Mouse (Mus musculus): ENCODE results near the gene Cdc20. TPM values are rescaled to one million over a fixed set of nuclear protein-coding genes. Genes with fewer than 3 reads are reported as not detected.

The Cdc20 gene
- not detected for polyA plus RNA-seq (2014; fragmentation: Illumina TruSeq; extraction: RNeasy Lipid Tissue Mini Kit (QIAGEN cat#74804); ENCODE audit: low read depth, low replicate concordance)

GRCm38 (mm10) chr4:118436820-118437603, at the start of gene Cdc20:
Gene Cdc20 (minus strand): TSS chr4:118437352.

GRCm38 (mm10) chr4:118457345-118457975, 20.3 kb upstream of the Cdc20 start, which contains the start of gene Mpl:
Gene Mpl (minus strand): TSS chr4:118457513.

GRCm38 (mm10) chr4:118427768-118428451, 9.2 kb downstream of the Cdc20 start, which contains the start of gene Elovl1:
Gene Elovl1 (plus strand): TSS chr4:118428093.

DNA sequence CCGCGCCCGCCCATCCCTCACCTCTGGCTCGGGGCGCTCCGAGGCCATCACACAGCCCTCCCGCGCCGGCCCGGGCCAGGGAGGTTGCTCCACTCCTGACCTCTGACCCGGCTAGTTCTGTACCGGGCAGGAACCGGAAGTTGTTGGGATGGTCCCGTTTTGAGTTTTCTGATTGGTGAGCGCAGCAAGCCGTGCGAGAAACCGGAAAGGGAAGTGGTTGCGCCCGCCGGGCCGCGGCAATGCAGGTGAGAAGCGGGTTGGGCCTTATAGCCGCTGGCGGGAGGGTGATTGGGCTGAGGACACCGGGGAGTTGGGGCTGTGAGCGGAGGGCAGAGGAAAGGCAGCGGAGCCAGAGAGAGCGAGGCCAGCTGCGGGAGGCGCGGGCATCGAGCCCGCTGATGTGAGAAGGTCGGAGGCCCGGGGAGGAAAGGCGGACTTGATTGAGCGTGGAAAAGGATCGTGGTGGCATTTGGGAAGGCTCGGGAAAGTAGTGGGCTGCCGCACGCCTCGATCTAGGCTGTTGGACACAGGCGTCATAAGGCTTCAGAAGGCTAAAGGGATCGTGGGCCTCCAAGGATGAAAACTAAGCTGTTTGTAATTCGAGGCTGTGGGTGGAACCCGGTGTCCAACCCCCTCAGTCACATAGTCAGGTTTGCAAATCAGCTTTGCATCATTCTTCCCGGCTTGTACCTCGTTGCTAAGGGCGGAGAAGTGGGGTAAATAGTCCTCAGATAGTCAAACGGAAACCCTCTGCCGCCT, 27.8 kb downstream of the Cdc20 start, which contains the start of the genes Szt2 and Med8:
Gene Szt2, minus strand, starts transcription at position 132 of the 759 bp plus-strand sequence.
Gene Med8, plus strand, starts transcription at position 196 of the 759 bp plus-strand sequence.

Other genes starting within 250 kb of the Cdc20 start
- gene Ptprf, start 145.9 kb downstream of the Cdc20 start, polyA plus RNA-seq (2014; fragmentation: Illumina TruSeq; extraction: RNeasy Lipid Tissue Mini Kit (QIAGEN cat#74804); ENCODE audit: low read depth, low replicate concordance) = 5.9 TPM
- 0.74 TPM for gene Szt2, start 28.1 kb downstream of the Cdc20 start, polyA plus RNA-seq (2014; fragmentation: Illumina TruSeq; extraction: RNeasy Lipid Tissue Mini Kit (QIAGEN cat#74804); ENCODE audit: low read depth, low replicate concordance)
- 49.0 TPM for gene Med8, start 28.0 kb downstream of the Cdc20 start, polyA plus RNA-seq (2014; fragmentation: Illumina TruSeq; extraction: RNeasy Lipid Tissue Mini Kit (QIAGEN cat#74804); ENCODE audit: low read depth, low replicate concordance)
- gene Elovl1, start 9.3 kb downstream of the Cdc20 start, polyA plus RNA-seq (2014; fragmentation: Illumina TruSeq; extraction: RNeasy Lipid Tissue Mini Kit (QIAGEN cat#74804); ENCODE audit: low read depth, low replicate concordance) = 21.7 TPM
- not detected for gene Mpl, start 20.2 kb upstream of the Cdc20 start, polyA plus RNA-seq (2014; fragmentation: Illumina TruSeq; extraction: RNeasy Lipid Tissue Mini Kit (QIAGEN cat#74804); ENCODE audit: low read depth, low replicate concordance)
- gene Tie1, start 52.7 kb upstream of the Cdc20 start, polyA plus RNA-seq (2014; fragmentation: Illumina TruSeq; extraction: RNeasy Lipid Tissue Mini Kit (QIAGEN cat#74804); ENCODE audit: low read depth, low replicate concordance) = 0.90 TPM
- 8.2 TPM for gene 2610528J11Rik, start 89.6 kb upstream of the Cdc20 start, polyA plus RNA-seq (2014; fragmentation: Illumina TruSeq; extraction: RNeasy Lipid Tissue Mini Kit (QIAGEN cat#74804); ENCODE audit: low read depth, low replicate concordance)
- gene Tmem125, start 106.7 kb upstream of the Cdc20 start, polyA plus RNA-seq (2014; fragmentation: Illumina TruSeq; extraction: RNeasy Lipid Tissue Mini Kit (QIAGEN cat#74804); ENCODE audit: low read depth, low replicate concordance) = 1.8 TPM
- gene Cfap57, start 183.4 kb upstream of the Cdc20 start, polyA plus RNA-seq (2014; fragmentation: Illumina TruSeq; extraction: RNeasy Lipid Tissue Mini Kit (QIAGEN cat#74804); ENCODE audit: low read depth, low replicate concordance) = not detected
- gene Ebna1bp2, start 183.4 kb upstream of the Cdc20 start, polyA plus RNA-seq (2014; fragmentation: Illumina TruSeq; extraction: RNeasy Lipid Tissue Mini Kit (QIAGEN cat#74804); ENCODE audit: low read depth, low replicate concordance) = 13.0 TPM
- not detected for gene Olfr62, start 221.6 kb upstream of the Cdc20 start, polyA plus RNA-seq (2014; fragmentation: Illumina TruSeq; extraction: RNeasy Lipid Tissue Mini Kit (QIAGEN cat#74804); ENCODE audit: low read depth, low replicate concordance)

All from liver, adult 10 weeks (tissue).